Mouse (Mus musculus) brain, embryonic 14.5 days (tissue): ENCODE measurements around the gene Sash1.

Source experiments
- CTCF ChIP-seq: fragments of 200-500 bp; IDR thresholded peaks from 2 replicates; pipeline ENCODE4 v1.5.1; 2012; ENCODE audit warnings: inconsistent platforms, mild to moderate bottlenecking, moderate library complexity, borderline replicate concordance; ENCODE audit not compliant: insufficient read depth, insufficient read length; ENCODE audit errors: extremely low read depth
- POLR2A ChIP-seq: fragments of 200-500 bp; IDR thresholded peaks from 2 replicates; pipeline ENCODE4 v1.6.1; 2012; ENCODE audit warnings: mild to moderate bottlenecking, inconsistent platforms, borderline replicate concordance; ENCODE audit not compliant: poor library complexity, insufficient read depth, insufficient read length, severe bottlenecking; ENCODE audit errors: extremely low read depth

DNA sequence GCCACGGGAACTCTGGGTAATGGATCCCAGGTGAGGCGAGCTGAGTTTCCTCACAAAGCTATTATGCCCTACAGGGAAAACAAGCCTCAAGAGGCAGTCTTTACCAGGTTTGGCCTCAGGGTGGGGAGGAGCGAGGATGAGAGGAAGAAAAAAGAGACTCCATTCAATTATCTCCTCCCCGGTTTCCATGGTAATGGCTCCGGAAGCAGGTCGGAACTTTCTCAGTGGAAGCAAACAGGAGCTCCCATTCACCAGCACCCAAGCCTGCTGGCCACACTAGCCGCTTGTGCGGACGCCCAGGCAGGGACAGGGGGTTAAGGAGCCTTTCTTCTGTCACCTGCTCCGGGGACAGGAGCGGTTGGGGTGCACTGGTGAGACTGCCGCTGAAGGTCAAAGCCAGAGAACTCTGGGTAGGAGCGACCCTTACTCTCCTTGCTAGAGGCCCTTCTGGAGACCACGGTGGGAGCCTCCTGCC lies 84.7 kb downstream of the Sash1 start:
- TF ChIP-seq POLR2A (no peak), CTCF (peak; percentile 11; the same call in 1 of the 2 replicates)
